Mouse (Mus musculus): ENCODE results near the gene Rccd1. TPM values are rescaled to one million over a fixed set of nuclear protein-coding genes. Genes with fewer than 3 reads are reported as not detected.

The Rccd1 gene
- total RNA-seq (2021) = 10 to 100 TPM in 1 of 2 experiments, 1 to 10 TPM in 1; 7.3 to 11.9 TPM
- long read RNA-seq, experiment 1, partial matches to known transcripts = 0 of 5 reads
- long read RNA-seq, experiment 1, other reads (novel, unspliced or antisense) = 3 of 5 reads
- long read RNA-seq, experiment 2, partial matches to known transcripts = 0 of 10 reads
- long read RNA-seq, experiment 2, other reads (novel, unspliced or antisense) = 6 of 10 reads

- peak; percentile 92 to 93 for DNase-seq (ENCODE audit: low spot score in 2 of 2)
Measured at GRCm38 (mm10) chr7:80324043-80324815, at the start of gene Rccd1. TSS of gene Rccd1 (minus strand) at chr7:80324454.

GRCm38 (mm10) chr7:80373850-80374249 is 49.6 kb upstream of the Rccd1 start:
- no peak for DNase-seq (ENCODE audit: low spot score in 2 of 2)

DNA sequence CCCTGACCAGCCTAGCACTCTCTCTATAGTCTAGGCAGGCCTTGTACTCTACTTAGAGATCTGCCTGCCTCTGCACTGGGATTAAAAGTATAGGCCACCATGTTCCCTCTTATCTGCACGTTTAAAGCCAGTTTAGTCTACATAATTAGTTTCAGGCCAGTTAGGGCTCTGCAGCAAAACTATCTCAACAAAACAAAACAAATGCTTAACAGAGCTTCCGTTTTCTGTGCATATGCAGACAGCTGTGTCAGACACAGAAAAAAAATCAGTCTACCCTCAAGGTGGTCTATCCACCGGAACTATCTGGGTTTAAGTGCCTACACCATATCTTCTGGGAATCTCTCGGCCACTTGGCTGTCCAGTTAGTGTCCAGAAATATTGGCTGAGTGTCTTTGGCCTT is 49.1 kb upstream of the Rccd1 start:
- DNase-seq (ENCODE audit: low spot score in 2 of 2) = no peak

GRCm38 (mm10) chr7:80372667-80373066 is 48.4 kb upstream of the Rccd1 start:
- no peak for DNase-seq (ENCODE audit: low spot score in 2 of 2)

DNA sequence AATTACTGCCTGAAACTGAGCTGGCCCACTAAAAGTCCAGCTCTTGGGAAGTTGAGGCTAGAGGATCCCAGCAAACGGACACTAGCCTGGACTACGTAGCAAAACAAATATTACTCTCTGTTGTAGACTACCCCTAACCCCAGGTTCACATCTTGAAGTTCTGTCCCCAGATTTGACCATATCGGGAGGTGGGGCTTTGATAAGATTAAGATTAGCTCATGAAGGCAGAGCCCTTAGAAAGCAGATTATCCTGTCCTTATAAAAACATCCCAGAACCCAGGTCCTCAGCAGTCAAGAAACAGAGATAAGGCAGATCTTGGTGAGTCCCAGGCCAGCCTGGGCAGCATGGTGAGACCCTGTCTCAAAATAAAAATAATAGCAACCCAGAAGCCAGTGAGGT is 47.9 kb upstream of the Rccd1 start:
- DNase-seq (ENCODE audit: low spot score in 2 of 2) = no peak

GRCm38 (mm10) chr7:80371041-80371751 is 46.9 kb upstream of the Rccd1 start, which contains the start of gene Man2a2:
TSS of gene Man2a2 (minus strand) at chr7:80371375.
- peak; percentile 84 to 87 for DNase-seq (ENCODE audit: low spot score in 2 of 2)

DNA sequence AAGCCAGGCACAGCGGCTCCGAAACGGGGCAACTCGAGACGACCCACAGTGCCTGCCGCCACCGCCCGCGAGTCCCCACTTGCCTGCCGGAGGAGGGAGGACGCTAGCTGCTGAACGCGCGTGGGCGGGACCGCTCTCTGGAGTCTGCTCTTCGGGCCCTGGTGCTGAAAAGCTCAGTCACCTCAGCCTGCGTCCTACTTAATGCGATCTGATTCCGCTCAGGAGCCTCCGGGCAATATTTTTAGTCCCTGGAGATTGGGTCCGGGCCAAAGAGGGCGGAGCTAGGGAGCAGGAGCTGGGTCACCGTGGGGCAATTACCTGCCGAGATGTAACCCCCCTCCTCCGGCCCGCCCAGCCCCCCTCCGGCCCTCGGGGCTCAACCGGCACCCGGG is 46.4 kb upstream of the Rccd1 start:
- DNase-seq (ENCODE audit: low spot score in 2 of 2) = peak; percentile 79 to 81

DNA sequence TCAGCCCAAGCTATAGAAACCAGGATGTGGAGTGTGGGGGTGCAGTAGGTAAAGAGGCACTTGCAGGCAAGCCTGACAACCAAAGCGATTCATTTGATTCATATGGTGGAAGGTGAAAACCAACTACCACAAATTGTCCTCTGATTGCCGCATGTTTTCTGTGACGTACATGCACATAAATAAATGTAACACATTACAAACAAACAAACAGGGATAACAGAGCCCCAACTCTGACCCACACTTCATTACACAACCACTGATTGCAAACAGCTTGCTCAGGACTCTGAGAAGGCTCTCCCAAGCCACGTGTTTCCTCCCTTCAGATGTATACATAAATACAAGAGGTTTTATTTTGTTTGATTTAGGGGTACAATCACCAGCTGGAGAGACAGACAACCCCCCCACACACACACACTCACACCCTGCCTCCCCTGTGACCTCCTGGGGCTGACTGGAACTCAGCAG is 45.7 kb upstream of the Rccd1 start:
- no peak for DNase-seq (ENCODE audit: low spot score in 2 of 2)

DNA sequence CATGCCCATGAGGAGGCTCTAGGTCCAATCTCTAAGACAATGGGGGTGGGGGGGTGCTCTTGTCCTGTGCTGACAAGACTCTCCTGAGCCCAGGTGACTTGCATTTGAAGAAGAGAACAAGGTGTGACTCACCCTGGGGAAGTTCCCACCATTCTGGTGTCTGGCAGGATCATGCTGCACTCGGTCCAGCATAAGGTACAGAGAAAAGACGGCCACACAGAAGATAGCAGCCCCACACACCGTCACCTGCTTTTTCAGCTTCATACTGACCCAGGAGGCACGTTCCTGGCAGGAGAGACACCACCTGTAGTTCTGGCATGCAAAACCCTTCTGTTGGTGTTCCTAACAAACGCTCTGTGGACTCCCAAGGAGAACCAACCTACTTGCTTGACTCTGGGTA is 45.2 kb upstream of the Rccd1 start:
- DNase-seq (ENCODE audit: low spot score in 2 of 2) = no peak

- DNase-seq (ENCODE audit: low spot score in 2 of 2) = no peak
Measured at GRCm38 (mm10) chr7:80368635-80369421, 44.6 kb upstream of the Rccd1 start.

DNA sequence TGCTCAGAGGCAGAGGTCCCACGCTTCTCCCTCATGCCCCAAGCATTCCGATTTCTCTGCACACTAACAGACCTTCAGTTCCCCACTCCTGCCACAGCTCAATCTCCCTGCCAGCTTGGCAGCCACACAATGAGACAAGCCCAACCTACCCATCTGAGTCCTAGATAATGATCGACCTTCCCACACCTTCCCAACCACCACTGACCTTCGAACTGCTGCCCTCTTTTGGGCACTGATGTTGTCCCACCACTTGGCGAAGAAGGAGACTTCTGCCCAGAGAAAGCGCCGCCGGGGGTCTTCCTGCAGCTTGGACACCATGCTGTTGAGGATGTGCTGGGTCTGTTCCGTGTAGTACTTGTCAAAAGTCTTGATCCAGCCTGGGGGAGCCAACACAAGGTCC is 43.8 kb upstream of the Rccd1 start:
- DNase-seq (ENCODE audit: low spot score in 2 of 2) = no peak

GRCm38 (mm10) chr7:80367232-80367631 is 43.0 kb upstream of the Rccd1 start:
- DNase-seq (ENCODE audit: low spot score in 2 of 2) = no peak

GRCm38 (mm10) chr7:80365759-80366158 is 41.5 kb upstream of the Rccd1 start:
- no peak for DNase-seq (ENCODE audit: low spot score in 2 of 2)

GRCm38 (mm10) chr7:80360435-80360834 is 36.2 kb upstream of the Rccd1 start:
- DNase-seq (ENCODE audit: low spot score in 2 of 2) = no peak

- DNase-seq (ENCODE audit: low spot score in 2 of 2) = no peak
Measured at GRCm38 (mm10) chr7:80358039-80358438, 33.8 kb upstream of the Rccd1 start.

DNA sequence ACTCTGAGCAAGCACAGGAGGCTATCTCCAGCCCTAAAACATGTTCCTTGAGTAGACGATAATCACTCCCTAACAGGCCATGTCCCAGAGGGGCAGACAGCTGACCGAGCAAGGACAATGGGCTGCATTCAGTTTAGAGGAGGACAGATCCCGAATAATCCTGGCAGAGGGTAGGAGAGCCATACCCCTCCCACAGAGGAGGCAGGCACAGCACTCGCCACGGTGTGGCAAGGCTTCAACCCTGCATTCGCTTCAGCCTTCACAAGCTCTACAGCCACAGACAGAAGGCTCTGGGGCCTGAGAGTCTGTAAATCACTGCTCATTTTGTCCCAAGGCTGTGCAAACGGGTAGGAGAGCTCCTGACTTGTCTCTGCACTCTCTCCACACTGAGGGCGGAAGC is 32.9 kb upstream of the Rccd1 start:
- DNase-seq (ENCODE audit: low spot score in 2 of 2) = no peak

GRCm38 (mm10) chr7:80356351-80356750 is 32.1 kb upstream of the Rccd1 start:
- DNase-seq (ENCODE audit: low spot score in 2 of 2) = no peak

GRCm38 (mm10) chr7:80352920-80353319 is 28.7 kb upstream of the Rccd1 start:
- no peak for DNase-seq (ENCODE audit: low spot score in 2 of 2)

- no peak for DNase-seq (ENCODE audit: low spot score in 2 of 2)
Measured at GRCm38 (mm10) chr7:80350808-80351207, 26.6 kb upstream of the Rccd1 start.

- DNase-seq (ENCODE audit: low spot score in 2 of 2) = no peak
Measured at GRCm38 (mm10) chr7:80347670-80348586, 23.7 kb upstream of the Rccd1 start.

All from adrenal gland, adult 18-20 months (tissue).